Mouse (Mus musculus) forebrain, embryonic 11.5 days (tissue): ENCODE results near the gene Eif4g1. TPM values are rescaled to one million over a fixed set of nuclear protein-coding genes. Genes with fewer than 3 reads are reported as not detected.

ENCODE experiments used
- ATAC-seq: fragments of 200-750 bp; cut with Nextera tagmentation; replicated peaks from 2 replicates; pipeline ENCODE4 v1.8.0; 2017; ENCODE audit warnings: moderate TSS enrichment; ENCODE audit not compliant: low FRiP score
- DNase-seq: peaks from one replicate; pipeline ENCODE4 v3.0.0-alpha.2; 2017; ENCODE audit warnings: low spot score
- H3K27ac ChIP-seq: fragments of 300-500 bp; sonication (generic); 2 replicates; pipeline ENCODE4 v1.5.1; 2014; ENCODE audit warnings: low read depth, low read length
- H3K27me3 ChIP-seq: fragments of 300-500 bp; sonication (generic); 2 replicates; pipeline ENCODE4 v1.6.1; 2014; ENCODE audit warnings: mild to moderate bottlenecking, low read length, mixed read lengths; ENCODE audit not compliant: control insufficient read depth, insufficient read depth
- H3K36me3 ChIP-seq: fragments of 300-500 bp; sonication (generic); 2 replicates; pipeline ENCODE4 v1.6.1; 2014; ENCODE audit warnings: mild to moderate bottlenecking, low read length, moderate library complexity, mixed read lengths; ENCODE audit not compliant: control insufficient read depth, insufficient read depth
- H3K4me1 ChIP-seq: fragments of 300-500 bp; sonication (generic); replicated peaks from 2 replicates; pipeline ENCODE4 v1.6.1; 2014; ENCODE audit warnings: low read length, mixed read lengths; ENCODE audit not compliant: control insufficient read depth, insufficient read depth
- H3K4me2 ChIP-seq: fragments of 300-500 bp; sonication (generic); 2 replicates; pipeline ENCODE4 v1.6.1; 2014; ENCODE audit warnings: low read depth, mild to moderate bottlenecking, low read length, moderate library complexity, mixed read lengths; ENCODE audit not compliant: severe bottlenecking
- H3K4me3 ChIP-seq: fragments of 300-500 bp; sonication (generic); 2 replicates; pipeline ENCODE4 v1.5.1; 2014; ENCODE audit warnings: low read depth, low read length
- H3K9ac ChIP-seq: fragments of 300-500 bp; sonication (generic); 2 replicates; pipeline ENCODE4 v1.6.1; 2014; ENCODE audit warnings: low read length
- H3K9me3 ChIP-seq: fragments of 300-500 bp; sonication (generic); 2 replicates; pipeline ENCODE4 v1.6.1; 2016; ENCODE audit warnings: low read length, mixed read lengths; ENCODE audit not compliant: control insufficient read depth
- WGBS: fragments of 180-500 bp; shearing (Covaris S2); extraction: QIAGEN DNeasy Blood & Tissue Kit; methylation state at CpG from one replicate; pipeline ENCODE4 v1.1.7; 2014; 5-methylcytosine and 5-hydroxymethylcytosine counted together
- polyA plus RNA-seq: library from polyadenylated mRNA; unstranded; fragments of >200 nt; fragmentation: Nextera tagmentation; extraction: Ambion mirVana; gene quantifications from 2 replicates; pipeline ENCODE4 v1.2.1, GENCODE M21; 2014

Eif4g1 gene
- polyA plus RNA-seq, 1 experiment from 2014 or later: 186 TPM

DNA sequence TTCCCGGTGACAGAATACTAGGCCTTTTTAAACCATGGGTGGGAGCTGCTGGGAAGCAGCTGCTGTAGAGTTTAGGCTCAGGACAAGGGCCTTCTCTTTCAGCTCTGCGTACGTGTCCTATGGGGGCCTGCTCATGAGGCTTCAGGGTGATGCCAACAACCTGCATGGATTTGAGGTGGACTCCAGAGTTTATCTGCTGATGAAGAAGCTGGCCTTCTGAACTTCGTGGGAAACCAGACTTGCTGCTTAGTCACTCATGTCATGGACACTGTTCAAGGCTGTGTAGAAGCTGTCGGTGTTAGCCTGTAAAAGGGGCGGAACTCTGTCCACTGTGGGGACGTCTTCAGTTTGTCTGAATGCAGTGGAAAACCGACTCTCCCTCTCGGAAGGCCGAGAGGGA, 53.7 kb downstream of the Eif4g1 start:
- no peaks in the 10 kb centered on the region; the same call in 1 of the 2 replicates for H3K36me3 ChIP-seq
- no peak overlapping the region for H3K27ac ChIP-seq
- no peak for ATAC-seq
- no peaks in the 10 kb centered on the region for H3K27me3 ChIP-seq
- H3K4me2 ChIP-seq: no peak overlapping the region
- peaks cover 2% of the 10 kb centered on the region; the same call in 1 of the 2 replicates for H3K4me1 ChIP-seq
- WGBS: 91% methylated on average over 10 of the region's 10 CpGs
- no peak overlapping the region for H3K4me3 ChIP-seq
- H3K9me3 ChIP-seq: no peaks in the 10 kb centered on the region
- DNase-seq: no peak
- H3K9ac ChIP-seq: no peak overlapping the region

DNA sequence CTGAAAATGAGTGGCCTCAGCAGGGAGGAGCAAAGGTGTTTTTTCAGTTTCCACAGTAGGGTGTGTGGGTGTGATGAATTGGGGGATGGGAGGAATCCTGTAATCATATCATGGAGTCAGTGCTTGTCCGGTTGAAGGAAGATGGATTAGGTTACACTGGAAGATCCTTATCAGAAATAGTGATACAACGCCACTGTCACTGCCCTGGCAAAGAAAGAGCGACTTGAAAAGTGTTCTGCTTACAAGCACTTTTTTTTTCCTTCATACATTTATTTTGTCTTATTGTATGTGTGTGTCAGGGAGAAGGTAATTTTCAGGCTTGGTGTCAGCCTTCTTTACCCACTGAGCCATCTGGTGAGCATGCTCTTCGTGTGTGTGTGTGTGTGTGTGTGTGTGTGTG, 54.6 kb downstream of the Eif4g1 start:
- Histone ChIP-seq H3K27me3 (no peaks in the 10 kb centered on the region), H3K4me2 (no peak overlapping the region), H3K27ac (no peak overlapping the region), H3K9me3 (no peaks in the 10 kb centered on the region), H3K36me3 (no peaks in the 10 kb centered on the region; the same call in 1 of the 2 replicates), H3K4me1 (no peaks in the 10 kb centered on the region; the same call in 1 of the 2 replicates), H3K4me3 (no peak overlapping the region), H3K9ac (no peak overlapping the region)
- 84% methylated on average over 4 of the region's 4 CpGs for WGBS
- DNase-seq (no peak), ATAC-seq (no peak)

DNA sequence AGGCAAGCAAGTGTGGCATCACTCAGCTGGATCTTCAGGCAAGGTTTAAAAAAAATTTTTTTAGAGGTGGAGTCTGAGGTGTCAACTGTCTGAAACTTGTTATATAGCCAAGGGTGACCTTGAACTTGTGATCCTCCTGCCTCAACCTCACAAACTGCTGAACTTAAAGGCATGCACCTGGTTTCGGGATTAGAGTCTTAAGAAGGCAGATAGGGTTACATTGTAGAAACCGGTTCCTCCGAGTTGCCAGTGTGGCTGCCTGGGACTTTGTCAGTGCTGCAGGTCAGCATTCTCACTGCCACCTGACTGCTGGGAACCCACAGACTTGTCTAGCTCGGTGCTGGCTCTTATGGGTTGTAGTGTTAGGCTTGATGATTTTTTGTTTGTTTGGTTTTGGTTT, 55.1 kb downstream of the Eif4g1 start:
- H3K27me3 ChIP-seq: no peaks in the 10 kb centered on the region
- 55% methylated on average over 4 of the region's 4 CpGs for WGBS
- no peak overlapping the region for H3K4me2 ChIP-seq
- H3K36me3 ChIP-seq: no peaks in the 10 kb centered on the region; the same call in 1 of the 2 replicates
- H3K27ac ChIP-seq: no peak overlapping the region
- no peak overlapping the region for H3K9ac ChIP-seq
- H3K9me3 ChIP-seq: no peaks in the 10 kb centered on the region
- DNase-seq (no peak), ATAC-seq (no peak)
- H3K4me1 ChIP-seq: no peaks in the 10 kb centered on the region; the same call in 1 of the 2 replicates
- H3K4me3 ChIP-seq: no peak overlapping the region

DNA sequence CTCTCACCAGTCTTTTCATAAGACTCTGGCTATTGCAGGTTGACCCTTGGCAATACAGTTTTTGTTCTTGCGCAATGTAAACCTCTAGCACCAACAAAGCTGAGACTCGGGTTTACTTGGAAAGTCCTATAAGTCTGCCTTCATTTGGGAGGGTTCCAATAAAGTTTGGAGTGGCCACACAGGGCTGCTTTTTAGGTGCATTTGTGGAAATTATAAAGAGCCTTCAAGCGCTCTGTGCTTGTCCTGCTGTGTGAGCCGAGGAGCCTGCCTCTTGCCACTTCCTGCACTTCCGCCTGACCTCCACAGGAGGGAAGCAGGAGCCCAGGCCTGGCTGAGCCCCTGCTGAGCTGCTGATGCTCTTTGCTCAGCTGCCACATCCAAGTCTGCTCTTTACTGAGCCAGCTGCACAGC, 56.2 kb downstream of the Eif4g1 start:
- Histone ChIP-seq H3K36me3 (no peaks in the 10 kb centered on the region; the same call in 1 of the 2 replicates), H3K4me1 (no peaks in the 10 kb centered on the region), H3K9ac (no peak overlapping the region), H3K27me3 (no peaks in the 10 kb centered on the region), H3K4me2 (no peak overlapping the region), H3K4me3 (no peak overlapping the region), H3K9me3 (no peaks in the 10 kb centered on the region), H3K27ac (no peak overlapping the region)
- DNase-seq: peak; percentile 73
- 0 out of 2 replicates have a peak, but pooled peaks have one; percentile 33 for ATAC-seq
- 42% methylated on average over 5 of the region's 5 CpGs for WGBS

DNA sequence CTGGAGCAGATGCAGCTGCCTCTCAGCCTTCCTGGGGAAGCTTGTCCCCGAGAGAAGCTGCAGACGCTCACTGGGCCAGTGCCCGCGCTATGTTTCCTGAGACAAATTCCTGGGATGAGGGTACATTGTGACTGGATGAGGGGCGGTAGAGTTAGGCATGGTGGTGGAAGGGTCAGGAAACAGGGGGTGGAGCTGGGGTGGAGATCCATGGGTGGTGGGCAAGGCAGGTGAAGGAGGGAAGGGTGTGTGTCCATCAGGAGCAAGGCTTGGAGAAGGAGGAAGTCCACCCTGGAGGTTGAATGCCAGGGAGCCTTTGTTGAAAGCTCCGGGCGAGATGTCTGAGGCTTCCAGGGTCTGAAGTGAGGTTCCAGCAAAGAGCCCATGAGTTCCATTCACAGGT, 57.2 kb downstream of the Eif4g1 start:
- H3K36me3 ChIP-seq: no peaks in the 10 kb centered on the region; the same call in 1 of the 2 replicates
- WGBS: 88% methylated on average over 7 of the region's 7 CpGs
- no peaks in the 10 kb centered on the region for H3K9me3 ChIP-seq
- no peak overlapping the region for H3K9ac ChIP-seq
- no peaks in the 10 kb centered on the region for H3K27me3 ChIP-seq
- no peak overlapping the region for H3K4me2 ChIP-seq
- no peak for ATAC-seq
- no peaks in the 10 kb centered on the region for H3K4me1 ChIP-seq
- H3K27ac ChIP-seq: no peak overlapping the region
- H3K4me3 ChIP-seq: no peak overlapping the region
- DNase-seq: peak; percentile 34

DNA sequence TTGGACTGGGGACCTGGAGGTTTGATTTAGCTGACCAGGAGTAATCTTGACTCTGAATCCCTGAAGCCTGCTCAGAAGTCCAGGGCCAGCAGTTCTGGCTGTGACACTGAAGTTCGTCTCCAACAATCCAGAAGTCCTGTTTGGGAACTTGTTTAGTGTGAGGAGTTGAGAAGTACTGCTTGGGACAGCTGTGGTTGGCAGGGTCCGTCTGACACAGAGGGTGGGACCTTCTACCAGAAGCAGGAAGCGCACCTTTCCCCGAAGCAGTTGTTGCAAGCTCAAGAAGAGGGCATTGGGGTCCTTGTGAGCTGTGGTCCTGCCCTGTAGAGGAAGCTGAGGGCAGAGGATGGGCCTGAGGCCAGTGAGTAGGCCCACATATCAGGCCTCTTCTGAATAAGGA, 57.6 kb downstream of the Eif4g1 start:
- Histone ChIP-seq H3K36me3 (no peaks in the 10 kb centered on the region; the same call in 1 of the 2 replicates), H3K9ac (no peak overlapping the region), H3K27ac (no peak overlapping the region), H3K9me3 (no peaks in the 10 kb centered on the region), H3K4me3 (no peak overlapping the region), H3K4me1 (no peaks in the 10 kb centered on the region), H3K27me3 (no peaks in the 10 kb centered on the region), H3K4me2 (no peak overlapping the region)
- peak; percentile 29 for DNase-seq
- 79% methylated on average over 4 of the region's 4 CpGs for WGBS
- ATAC-seq: no peak

DNA sequence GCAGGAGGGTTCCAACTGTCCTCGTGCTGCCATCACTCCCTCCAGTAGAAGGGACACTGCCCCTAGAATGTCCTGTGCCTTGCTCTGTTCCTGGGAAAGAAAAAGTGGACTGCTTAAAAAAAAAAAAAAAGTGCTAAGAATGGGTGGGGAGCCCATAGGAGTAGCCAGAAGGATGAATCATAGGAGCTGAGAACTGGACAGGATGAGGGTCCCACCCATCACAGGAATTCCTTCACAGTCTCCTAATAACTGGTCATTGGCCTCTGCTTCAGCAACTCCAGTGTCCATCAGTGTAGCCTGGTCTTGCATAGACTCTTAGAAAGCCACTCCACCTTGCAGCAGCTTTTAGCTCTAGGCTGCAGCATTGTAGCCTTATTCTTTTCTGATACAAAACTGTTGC, 58.3 kb downstream of the Eif4g1 start:
- no peaks in the 10 kb centered on the region for H3K4me1 ChIP-seq
- no peak overlapping the region for H3K27ac ChIP-seq
- ATAC-seq: no peak
- 75% methylated on average over 1 of the region's 1 CpGs for WGBS
- H3K4me2 ChIP-seq: no peak overlapping the region
- H3K9me3 ChIP-seq: no peaks in the 10 kb centered on the region
- no peak overlapping the region for H3K4me3 ChIP-seq
- H3K36me3 ChIP-seq: no peaks in the 10 kb centered on the region
- H3K27me3 ChIP-seq: no peaks in the 10 kb centered on the region
- DNase-seq: peak; percentile 3
- H3K9ac ChIP-seq: no peak overlapping the region

DNA sequence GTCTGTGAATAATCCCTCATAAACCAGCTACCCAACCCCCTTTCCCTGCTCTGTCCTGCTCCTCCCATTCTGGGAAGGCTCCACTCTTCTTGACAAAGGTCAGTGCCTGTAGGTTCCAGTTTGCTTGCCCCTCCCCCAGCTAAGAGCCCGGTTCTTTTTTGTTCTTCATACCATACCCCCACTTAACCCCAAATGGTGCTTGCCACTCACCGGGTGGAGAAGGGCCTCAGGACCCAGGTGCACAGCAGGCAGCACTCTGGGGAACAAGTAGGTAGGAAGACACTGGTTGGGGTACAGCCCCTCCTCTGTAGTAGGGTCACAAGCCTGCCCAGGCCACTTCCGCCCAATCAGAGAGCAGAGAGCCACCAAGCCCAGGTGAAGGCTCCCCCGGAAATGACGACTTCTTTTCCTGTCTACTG, 62.2 kb downstream of the Eif4g1 start:
- Histone ChIP-seq H3K36me3 (no peaks in the 10 kb centered on the region), H3K4me3 (no peak overlapping the region), H3K4me2 (no peak overlapping the region), H3K27ac (no peak overlapping the region), H3K9me3 (no peaks in the 10 kb centered on the region), H3K9ac (no peak overlapping the region), H3K4me1 (peaks cover 15% of the 10 kb centered on the region; the same call in 1 of the 2 replicates), H3K27me3 (peaks cover 20% of the 10 kb centered on the region)
- 36% methylated on average over 5 of the region's 5 CpGs for WGBS
- ATAC-seq (no peak), DNase-seq (no peak)

DNA sequence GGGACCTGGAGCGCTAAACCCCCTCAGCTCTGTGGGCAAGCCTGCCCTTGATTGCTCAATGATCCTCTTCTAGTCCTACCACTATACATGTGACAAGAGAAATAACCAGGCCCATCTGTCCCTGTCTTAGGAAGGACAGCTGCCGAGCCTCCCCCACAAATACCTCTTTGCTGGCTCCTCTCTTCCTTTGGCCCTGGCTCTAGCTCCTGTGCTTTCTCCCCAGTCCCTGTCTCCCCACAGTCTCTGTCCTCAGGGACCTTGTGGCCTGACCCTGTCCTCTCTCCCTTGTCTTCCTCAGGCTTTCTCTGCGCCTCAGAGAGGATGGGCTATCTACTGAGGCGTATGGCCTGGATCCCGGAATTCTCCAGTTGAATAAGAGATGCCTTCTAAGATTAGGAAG, 63.6 kb downstream of the Eif4g1 start:
- DNase-seq: no peak
- peaks cover 23% of the 10 kb centered on the region for H3K27me3 ChIP-seq

More for the DNA sequence above, 63.6 kb downstream of the Eif4g1 start:
- H3K36me3 ChIP-seq: no peaks in the 10 kb centered on the region
- ATAC-seq: no peak; the same call in 1 of the 2 replicates
- no peak overlapping the region for H3K4me3 ChIP-seq
- H3K9me3 ChIP-seq: no peaks in the 10 kb centered on the region
- H3K9ac ChIP-seq: no peak overlapping the region
- H3K27ac ChIP-seq: no peak overlapping the region
- H3K4me1 ChIP-seq: peaks cover 15% of the 10 kb centered on the region; the same call in 1 of the 2 replicates
- WGBS: 70% methylated on average over 5 of the region's 5 CpGs
- no peak overlapping the region for H3K4me2 ChIP-seq
